Mouse (Mus musculus): ENCODE data around the gene Rpl29. TPM values are rescaled to one million over a fixed set of nuclear protein-coding genes. Genes with fewer than 3 reads are reported as not detected.

The Rpl29 gene
- polyA plus RNA-seq, 1 experiment, result 365 TPM

GRCm38 (mm10) chr9:106465571-106466200, 36.4 kb downstream of the Rpl29 start, which contains the start of gene Gpr62:
Gene Gpr62 (minus strand): TSS chr9:106465938.
- Histone ChIP-seq H3K27me3 (ENCODE audit: control insufficient read depth, insufficient read depth, low read length) (peaks cover 6% of the 10 kb centered on the region; the same call in 1 of the 2 replicates), H3K4me1 (ENCODE audit: control insufficient read depth, insufficient read depth, insufficient read length) (peaks cover 12% of the 10 kb centered on the region), H3K27ac (ENCODE audit: insufficient read depth, low read length) (no peak within 1 kb of the TSS), H3K4me3 (ENCODE audit: extremely low read depth, insufficient read depth, insufficient read length) (peak within 1 kb of the TSS; percentile 49), H3K36me3 (ENCODE audit: control insufficient read depth, insufficient read depth, low read length) (no peaks in the 10 kb centered on the region)
- no peak for DNase-seq (ENCODE audit: low read depth in 1 of 2, low spot score in 2 of 2)
- 33% methylated on average over 26 of the region's 26 CpGs for WGBS
- no peak for TF ChIP-seq CTCF (IDR thresholded peaks at IDR 0.05; ENCODE audit: extremely low read depth, insufficient read depth, insufficient read length, insufficient replicate concordance)
- TF ChIP-seq POLR2A (IDR thresholded peaks at IDR 0.05; ENCODE audit: low read depth, low read length), result no peak

DNA sequence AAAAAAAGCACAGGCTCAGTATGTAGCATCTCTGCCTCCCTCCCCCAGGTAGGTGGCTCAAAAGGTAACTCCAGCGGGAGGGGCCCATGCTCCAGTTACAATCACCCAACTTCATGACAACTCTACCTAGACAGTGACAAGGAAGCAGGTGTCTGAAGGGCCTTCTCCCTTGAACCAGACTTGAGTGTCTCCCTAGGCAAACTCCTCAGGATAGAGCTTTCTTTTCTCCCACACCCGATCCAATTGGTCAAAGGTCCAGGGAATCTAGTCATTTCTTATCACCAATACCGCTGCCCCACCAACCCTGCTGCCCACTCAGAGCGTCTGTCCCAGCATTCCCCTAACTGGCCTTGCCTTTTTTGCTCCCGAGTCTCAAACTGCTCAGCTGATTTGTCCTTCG, 37.5 kb downstream of the Rpl29 start:
- peaks cover 6% of the 10 kb centered on the region; the same call in 1 of the 2 replicates for H3K27me3 ChIP-seq (ENCODE audit: control insufficient read depth, insufficient read depth, low read length)
- peaks cover 12% of the 10 kb centered on the region for H3K4me1 ChIP-seq (ENCODE audit: control insufficient read depth, insufficient read depth, insufficient read length)
- peaks cover 2% of the 10 kb centered on the region; the same call in 1 of the 2 replicates for H3K36me3 ChIP-seq (ENCODE audit: control insufficient read depth, insufficient read depth, low read length)
- H3K27ac ChIP-seq (ENCODE audit: insufficient read depth, low read length), result no peak overlapping the region
- TF ChIP-seq CTCF (IDR thresholded peaks at IDR 0.05; ENCODE audit: extremely low read depth, insufficient read depth, insufficient read length, insufficient replicate concordance) (no peak), POLR2A (IDR thresholded peaks at IDR 0.05; ENCODE audit: low read depth, low read length) (no peak)
- no peak overlapping the region for H3K4me3 ChIP-seq (ENCODE audit: extremely low read depth, insufficient read depth, insufficient read length)
- 89% methylated on average over 6 of the region's 6 CpGs for WGBS
- DNase-seq (ENCODE audit: low read depth in 1 of 2, low spot score in 2 of 2), result no peak

GRCm38 (mm10) chr9:106467746-106468145, 38.5 kb downstream of the Rpl29 start:
- H3K36me3 ChIP-seq (ENCODE audit: control insufficient read depth, insufficient read depth, low read length), result peaks cover 2% of the 10 kb centered on the region; the same call in 1 of the 2 replicates
- H3K27ac ChIP-seq (ENCODE audit: insufficient read depth, low read length), result no peak overlapping the region
- 92% methylated on average over 7 of the region's 7 CpGs for WGBS
- peaks cover 6% of the 10 kb centered on the region; the same call in 1 of the 2 replicates for H3K27me3 ChIP-seq (ENCODE audit: control insufficient read depth, insufficient read depth, low read length)
- peaks cover 12% of the 10 kb centered on the region for H3K4me1 ChIP-seq (ENCODE audit: control insufficient read depth, insufficient read depth, insufficient read length)
- TF ChIP-seq CTCF (IDR thresholded peaks at IDR 0.05; ENCODE audit: extremely low read depth, insufficient read depth, insufficient read length, insufficient replicate concordance), result no peak
- TF ChIP-seq POLR2A (IDR thresholded peaks at IDR 0.05; ENCODE audit: low read depth, low read length), result no peak
- H3K4me3 ChIP-seq (ENCODE audit: extremely low read depth, insufficient read depth, insufficient read length), result no peak overlapping the region
- DNase-seq (ENCODE audit: low read depth in 1 of 2, low spot score in 2 of 2), result no peak

DNA sequence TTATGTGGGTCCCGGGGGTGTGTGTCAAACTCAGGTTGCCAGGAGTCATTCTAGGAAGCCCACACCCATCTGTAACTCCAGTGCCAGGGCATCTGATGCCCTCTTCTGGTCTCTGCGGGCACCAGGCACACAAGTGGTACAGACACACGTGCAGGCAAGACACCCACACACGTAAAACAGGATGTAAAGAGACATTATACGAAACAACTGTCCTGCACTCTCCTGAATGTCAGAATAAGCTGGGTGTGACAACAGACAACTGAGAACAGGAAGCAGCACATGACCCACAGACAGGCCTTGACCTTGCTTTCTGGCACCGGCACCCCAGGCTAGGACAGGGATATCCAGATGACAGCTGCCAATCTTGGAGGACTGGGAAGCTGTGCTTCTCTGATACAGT, 40.1 kb downstream of the Rpl29 start:
- Histone ChIP-seq H3K27ac (ENCODE audit: insufficient read depth, low read length) (no peak overlapping the region), H3K36me3 (ENCODE audit: control insufficient read depth, insufficient read depth, low read length) (peaks cover 3% of the 10 kb centered on the region; the same call in 1 of the 2 replicates), H3K27me3 (ENCODE audit: control insufficient read depth, insufficient read depth, low read length) (peaks cover 6% of the 10 kb centered on the region; the same call in 1 of the 2 replicates), H3K4me1 (ENCODE audit: control insufficient read depth, insufficient read depth, insufficient read length) (peaks cover 12% of the 10 kb centered on the region), H3K4me3 (ENCODE audit: extremely low read depth, insufficient read depth, insufficient read length) (no peak overlapping the region)
- DNase-seq (ENCODE audit: low read depth in 1 of 2, low spot score in 2 of 2), result no peak
- WGBS, result 25% methylated on average over 6 of the region's 6 CpGs
- TF ChIP-seq CTCF (IDR thresholded peaks at IDR 0.05; ENCODE audit: extremely low read depth, insufficient read depth, insufficient read length, insufficient replicate concordance) (no peak), POLR2A (IDR thresholded peaks at IDR 0.05; ENCODE audit: low read depth, low read length) (no peak)

- TF ChIP-seq CTCF (IDR thresholded peaks at IDR 0.05; ENCODE audit: extremely low read depth, insufficient read depth, insufficient read length, insufficient replicate concordance) (no peak), POLR2A (IDR thresholded peaks at IDR 0.05; ENCODE audit: low read depth, low read length) (no peak)
- peaks cover 3% of the 10 kb centered on the region; the same call in 1 of the 2 replicates for H3K27me3 ChIP-seq (ENCODE audit: control insufficient read depth, insufficient read depth, low read length)
- peaks cover 3% of the 10 kb centered on the region; the same call in 1 of the 2 replicates for H3K36me3 ChIP-seq (ENCODE audit: control insufficient read depth, insufficient read depth, low read length)
- peaks cover 12% of the 10 kb centered on the region for H3K4me1 ChIP-seq (ENCODE audit: control insufficient read depth, insufficient read depth, insufficient read length)
- no peak overlapping the region for H3K27ac ChIP-seq (ENCODE audit: insufficient read depth, low read length)
- WGBS, result 35% methylated on average over 9 of the region's 9 CpGs
- no peak overlapping the region for H3K4me3 ChIP-seq (ENCODE audit: extremely low read depth, insufficient read depth, insufficient read length)
- DNase-seq (ENCODE audit: low read depth in 1 of 2, low spot score in 2 of 2), result no peak
Observed at GRCm38 (mm10) chr9:106469776-106470175, 40.5 kb downstream of the Rpl29 start.

GRCm38 (mm10) chr9:106470991-106471750, 41.9 kb downstream of the Rpl29 start:
- WGBS, result 89% methylated on average over 14 of the region's 14 CpGs
- H3K4me1 ChIP-seq (ENCODE audit: control insufficient read depth, insufficient read depth, insufficient read length), result peaks cover 4% of the 10 kb centered on the region; the same call in 1 of the 2 replicates
- no peak for TF ChIP-seq POLR2A (IDR thresholded peaks at IDR 0.05; ENCODE audit: low read depth, low read length)
- no peak for TF ChIP-seq CTCF (IDR thresholded peaks at IDR 0.05; ENCODE audit: extremely low read depth, insufficient read depth, insufficient read length, insufficient replicate concordance)
- H3K36me3 ChIP-seq (ENCODE audit: control insufficient read depth, insufficient read depth, low read length), result peaks cover 3% of the 10 kb centered on the region; the same call in 1 of the 2 replicates
- H3K4me3 ChIP-seq (ENCODE audit: extremely low read depth, insufficient read depth, insufficient read length), result no peak overlapping the region
- no peaks in the 10 kb centered on the region for H3K27me3 ChIP-seq (ENCODE audit: control insufficient read depth, insufficient read depth, low read length)
- DNase-seq (ENCODE audit: low read depth in 1 of 2, low spot score in 2 of 2), result no peak
- H3K27ac ChIP-seq (ENCODE audit: insufficient read depth, low read length), result no peak overlapping the region; the same call in 1 of the 2 replicates

All from spleen, adult 2 months (tissue).